Mouse (Mus musculus): Measurements from ENCODE around the gene Card10.

DNA sequence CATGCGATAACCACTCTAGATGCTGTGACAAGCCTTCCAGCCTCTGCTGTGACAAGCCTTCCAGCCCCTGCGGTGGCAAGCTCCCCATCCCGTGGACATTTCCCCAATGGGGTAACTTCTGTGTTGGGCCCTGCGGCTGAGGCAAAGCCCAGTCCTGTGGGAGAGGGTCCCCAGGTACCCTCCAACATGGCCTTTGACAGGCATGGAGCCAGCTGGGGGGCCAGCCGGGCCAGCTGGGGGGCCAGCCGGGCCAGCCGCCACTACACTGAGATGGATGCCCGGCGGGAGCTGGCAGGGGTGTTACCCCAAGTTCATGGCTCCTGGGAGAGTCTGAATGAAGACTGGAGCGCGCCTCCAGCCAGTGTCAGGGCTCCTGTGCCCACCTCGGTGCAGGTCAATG lies 46.6 kb upstream of the Card10 start:
- TF ChIP-seq CTCF (IDR thresholded peaks at IDR 0.05; ENCODE audit: borderline replicate concordance, insufficient read depth, low read length) (no peak), POLR2A (IDR thresholded peaks at IDR 0.05; ENCODE audit: low read depth, low read length) (no peak)

All from embryonic fibroblast, embryonic 13.5 days (primary cell).